Mouse (Mus musculus) lung, embryonic 14.5 days (tissue): ENCODE measurements around the gene Baz1a. TPM values are rescaled to one million over a fixed set of nuclear protein-coding genes. Genes with fewer than 3 reads are reported as not detected.

ENCODE experiments used
- ATAC-seq: fragments of 200-750 bp; cut with Nextera tagmentation; 2 replicates; pipeline ENCODE4 v1.8.0; 2017; ENCODE audit warnings: mild to moderate bottlenecking, moderate TSS enrichment, moderate library complexity; ENCODE audit not compliant: insufficient read depth
- DNase-seq: peaks from one replicate; pipeline ENCODE4 v3.0.0-alpha.2; 2015
- H3K27ac ChIP-seq: fragments of 300-500 bp; sonication (generic); 2 replicates; pipeline ENCODE4 v1.5.1; 2014; ENCODE audit warnings: low read depth, mild to moderate bottlenecking, moderate library complexity
- H3K27me3 ChIP-seq: fragments of 300-500 bp; sonication (generic); 2 replicates; pipeline ENCODE4 v1.6.1; 2014; ENCODE audit warnings: low read length, control low read depth; ENCODE audit not compliant: insufficient read depth
- H3K36me3 ChIP-seq: fragments of 300-500 bp; sonication (generic); 2 replicates; pipeline ENCODE4 v1.6.1; 2014; ENCODE audit warnings: control low read depth; ENCODE audit not compliant: insufficient read depth
- H3K4me1 ChIP-seq: fragments of 300-500 bp; sonication (generic); 2 replicates; pipeline ENCODE4 v1.6.1; 2014; ENCODE audit warnings: antibody characterized with exemption, control low read depth; ENCODE audit not compliant: insufficient read depth
- H3K4me2 ChIP-seq: fragments of 300-500 bp; sonication (generic); 2 replicates; pipeline ENCODE4 v1.6.1; 2014; ENCODE audit warnings: mild to moderate bottlenecking
- H3K4me3 ChIP-seq: fragments of 300-500 bp; sonication (generic); 2 replicates; pipeline ENCODE4 v1.5.1; 2014; ENCODE audit warnings: low read depth, low read length
- H3K9ac ChIP-seq: fragments of 300-500 bp; sonication (generic); 2 replicates; pipeline ENCODE4 v1.6.1; 2014
- H3K9me3 ChIP-seq: fragments of 300-500 bp; sonication (generic); 2 replicates; pipeline ENCODE4 v1.6.1; 2016; ENCODE audit warnings: low read depth, low read length, control low read depth
- CTCF ChIP-seq: IDR thresholded peaks from 2 replicates; pipeline ENCODE4 v1.5.1; 2016; ENCODE audit warnings: antibody characterized with exemption, low read depth
- WGBS: fragments of 180-500 bp; shearing (Covaris S2); extraction: QIAGEN DNeasy Blood & Tissue Kit; methylation state at CpG from one replicate; pipeline ENCODE4 v1.1.7; 2014; 5-methylcytosine and 5-hydroxymethylcytosine counted together
- polyA plus RNA-seq: library from polyadenylated mRNA; unstranded; fragments of >200 nt; fragmentation: Nextera tagmentation; extraction: Ambion mirVana; gene quantifications from 2 replicates; pipeline ENCODE4 v1.2.1, GENCODE M21; 2014

Baz1a gene
- polyA plus RNA-seq, 1 experiment from 2014 or later = 23.9 TPM

GRCm38 (mm10) chr12:54980939-54981338, 33.2 kb downstream of the Baz1a start:
- DNase-seq = no peak
- Histone ChIP-seq H3K9me3 (no peaks in the 10 kb centered on the region), H3K9ac (no peak overlapping the region), H3K4me1 (peaks cover 5% of the 10 kb centered on the region; the same call in 1 of the 2 replicates), H3K4me3 (no peak overlapping the region), H3K36me3 (no peaks in the 10 kb centered on the region), H3K27me3 (no peaks in the 10 kb centered on the region), H3K4me2 (no peak overlapping the region), H3K27ac (no peak overlapping the region)
- WGBS = 80% methylated on average over 5 of the region's 5 CpGs
- ATAC-seq = no peak
- no peak for TF ChIP-seq CTCF

GRCm38 (mm10) chr12:54980532-54980931, 33.6 kb downstream of the Baz1a start:
- Histone ChIP-seq H3K4me2 (no peak overlapping the region), H3K4me1 (peaks cover 5% of the 10 kb centered on the region; the same call in 1 of the 2 replicates), H3K9ac (no peak overlapping the region), H3K27me3 (no peaks in the 10 kb centered on the region), H3K27ac (no peak overlapping the region), H3K36me3 (no peaks in the 10 kb centered on the region), H3K9me3 (no peaks in the 10 kb centered on the region), H3K4me3 (no peak overlapping the region)
- DNase-seq = no peak
- ATAC-seq = no peak
- no peak for TF ChIP-seq CTCF
- WGBS = 51% methylated on average over 6 of the region's 6 CpGs

GRCm38 (mm10) chr12:54969033-54969432, 45.1 kb downstream of the Baz1a start:
- no peak for TF ChIP-seq CTCF
- no peaks in the 10 kb centered on the region for H3K27me3 ChIP-seq
- no peak overlapping the region for H3K27ac ChIP-seq
- H3K36me3 ChIP-seq = peaks cover 40% of the 10 kb centered on the region
- H3K4me1 ChIP-seq = no peaks in the 10 kb centered on the region
- DNase-seq (no peak), ATAC-seq (no peak)
- no peaks in the 10 kb centered on the region for H3K9me3 ChIP-seq
- no peak overlapping the region for H3K4me3 ChIP-seq
- H3K9ac ChIP-seq = no peak overlapping the region
- H3K4me2 ChIP-seq = no peak overlapping the region
- 69% methylated on average over 3 of the region's 3 CpGs for WGBS

- no peak for DNase-seq
- no peak for TF ChIP-seq CTCF
- 91% methylated on average over 4 of the region's 4 CpGs for WGBS
- ATAC-seq = no peak
- H3K27ac ChIP-seq = no peak overlapping the region
- H3K9ac ChIP-seq = no peak overlapping the region
- H3K27me3 ChIP-seq = no peaks in the 10 kb centered on the region
- no peaks in the 10 kb centered on the region for H3K9me3 ChIP-seq
- H3K4me3 ChIP-seq = no peak overlapping the region
- no peaks in the 10 kb centered on the region for H3K4me1 ChIP-seq
- H3K4me2 ChIP-seq = no peak overlapping the region
- peaks cover 15% of the 10 kb centered on the region; the same call in 1 of the 2 replicates for H3K36me3 ChIP-seq
Observed at GRCm38 (mm10) chr12:54965532-54966160, 48.5 kb downstream of the Baz1a start.

- 44% methylated on average over 2 of the region's 2 CpGs for WGBS
- no peak for TF ChIP-seq CTCF
- H3K9me3 ChIP-seq = no peaks in the 10 kb centered on the region
- 0 out of 2 replicates have a peak, but pooled peaks cover 4% of the 10 kb centered on the region for H3K36me3 ChIP-seq
- H3K4me2 ChIP-seq = no peak overlapping the region
- no peak overlapping the region for H3K4me3 ChIP-seq
- H3K9ac ChIP-seq = no peak overlapping the region
- H3K27ac ChIP-seq = no peak overlapping the region
- ATAC-seq (no peak), DNase-seq (no peak)
- H3K27me3 ChIP-seq = no peaks in the 10 kb centered on the region
- no peaks in the 10 kb centered on the region for H3K4me1 ChIP-seq
Observed at GRCm38 (mm10) chr12:54959569-54959968, 54.6 kb downstream of the Baz1a start.

- ATAC-seq (no peak), DNase-seq (no peak)
- TF ChIP-seq CTCF = no peak
- Histone ChIP-seq H3K9me3 (no peaks in the 10 kb centered on the region), H3K36me3 (peaks cover 17% of the 10 kb centered on the region), H3K4me1 (no peaks in the 10 kb centered on the region), H3K4me2 (no peak overlapping the region), H3K27ac (no peak overlapping the region), H3K4me3 (no peak overlapping the region), H3K27me3 (no peaks in the 10 kb centered on the region), H3K9ac (no peak overlapping the region)
- WGBS = 80% methylated on average over 2 of the region's 2 CpGs
Observed at GRCm38 (mm10) chr12:54956974-54957373, 57.2 kb downstream of the Baz1a start.

GRCm38 (mm10) chr12:54956457-54956856, 57.7 kb downstream of the Baz1a start:
- no peak overlapping the region for H3K4me3 ChIP-seq
- no peak overlapping the region for H3K27ac ChIP-seq
- 89% methylated on average over 4 of the region's 4 CpGs for whole genome bisulfite sequencing
- H3K4me2 ChIP-seq = no peak overlapping the region
- no peak for TF ChIP-seq CTCF
- H3K9me3 ChIP-seq = no peaks in the 10 kb centered on the region
- H3K27me3 ChIP-seq = no peaks in the 10 kb centered on the region
- no peak for DNase-seq
- ATAC-seq = no peak
- H3K4me1 ChIP-seq = no peaks in the 10 kb centered on the region
- no peak overlapping the region for H3K9ac ChIP-seq
- peaks cover 17% of the 10 kb centered on the region for H3K36me3 ChIP-seq

GRCm38 (mm10) chr12:54946116-54946515, 68.0 kb downstream of the Baz1a start:
- 71% methylated on average over 6 of the region's 6 CpGs for WGBS
- no peak for TF ChIP-seq CTCF
- Histone ChIP-seq H3K36me3 (peaks cover 23% of the 10 kb centered on the region; the same call in 1 of the 2 replicates), H3K9me3 (no peaks in the 10 kb centered on the region), H3K9ac (no peak overlapping the region), H3K4me1 (no peaks in the 10 kb centered on the region), H3K27me3 (no peaks in the 10 kb centered on the region), H3K4me2 (no peak overlapping the region), H3K27ac (no peak overlapping the region), H3K4me3 (no peak overlapping the region)
- no peak for DNase-seq
- ATAC-seq = no peak
